Mouse (Mus musculus): ENCODE results near the gene Spsb1.
A peak's percentile ranks its signal among the peaks of the same experiment; 100 is the strongest.

The Spsb1 gene

DNA sequence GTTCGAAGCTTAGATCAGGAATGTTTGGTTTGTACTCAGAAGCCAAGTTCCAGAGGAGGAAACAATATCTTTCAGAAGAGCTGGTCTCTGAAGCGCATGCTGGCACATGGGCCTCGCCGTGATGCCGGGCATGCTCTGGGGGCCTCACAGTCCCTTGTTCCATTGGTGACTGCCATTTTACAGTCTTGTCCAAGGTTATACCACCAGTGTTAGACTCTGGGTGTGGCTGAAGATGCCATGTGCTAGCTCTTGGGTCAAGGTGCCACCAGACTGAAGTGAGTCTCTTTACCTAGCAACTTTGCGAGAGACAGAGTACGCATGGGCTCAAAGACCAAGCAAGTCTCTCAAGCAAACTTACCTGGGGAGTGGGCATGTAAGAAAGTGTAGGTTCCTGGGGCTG, 60.5 kb downstream of the Spsb1 start:
- TF ChIP-seq GATA4 (IDR thresholded peaks at IDR 0.05; ENCODE audit: insufficient replicate concordance, low read length): no peak

DNA sequence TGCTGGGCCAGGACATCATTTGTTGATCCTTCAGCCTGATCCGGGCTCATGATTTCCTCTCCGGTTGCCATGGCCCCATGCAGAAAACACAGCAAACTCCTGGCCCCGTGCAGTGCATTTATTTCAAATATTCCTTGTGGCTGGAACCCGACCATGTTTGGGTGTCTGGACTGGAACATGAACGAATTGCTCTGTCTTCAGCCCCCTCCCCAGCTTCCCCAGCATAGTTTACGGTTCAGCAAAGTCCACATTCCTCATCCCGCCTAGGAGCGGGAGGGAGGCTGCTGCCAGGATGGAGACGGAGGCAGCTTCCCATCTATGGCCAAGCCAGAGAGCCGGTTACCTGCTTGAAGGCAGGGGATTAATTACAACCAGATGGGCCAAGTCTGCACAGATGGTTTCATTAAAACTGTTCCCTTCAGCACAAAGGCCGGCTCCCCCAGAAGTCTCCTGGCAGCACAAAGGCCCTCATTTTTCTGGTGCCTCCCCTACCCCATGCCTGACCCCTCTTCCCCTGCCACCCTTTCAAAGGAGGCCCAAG, 61.2 kb downstream of the Spsb1 start:
- TF ChIP-seq GATA4 (IDR thresholded peaks at IDR 0.05; ENCODE audit: insufficient replicate concordance, low read length): no peak

- no peak for TF ChIP-seq GATA4 (IDR thresholded peaks at IDR 0.05; ENCODE audit: insufficient replicate concordance, low read length)
Observed at GRCm38 (mm10) chr4:149891172-149891960, 63.5 kb downstream of the Spsb1 start.

DNA sequence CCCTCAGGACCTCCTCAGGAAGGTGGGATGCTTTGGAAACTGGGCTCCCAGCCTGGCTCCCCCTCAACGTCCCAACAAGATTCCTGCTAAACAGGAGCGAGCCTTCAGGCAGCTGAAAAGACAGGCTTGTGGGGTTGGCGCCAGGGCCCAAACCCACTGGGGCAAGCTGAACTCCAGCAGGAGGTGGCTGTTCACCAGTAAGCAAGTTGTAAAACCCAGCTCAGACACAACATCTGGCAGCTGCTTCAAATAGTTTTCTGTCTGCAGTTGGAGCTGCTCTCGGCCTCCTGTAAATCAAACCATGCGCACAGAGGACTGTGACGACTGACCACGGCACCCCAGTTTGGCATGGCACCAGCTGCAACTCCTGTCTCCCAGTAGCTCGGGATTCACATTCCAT, 64.3 kb downstream of the Spsb1 start:
- no peak for TF ChIP-seq GATA4 (IDR thresholded peaks at IDR 0.05; ENCODE audit: insufficient replicate concordance, low read length)

DNA sequence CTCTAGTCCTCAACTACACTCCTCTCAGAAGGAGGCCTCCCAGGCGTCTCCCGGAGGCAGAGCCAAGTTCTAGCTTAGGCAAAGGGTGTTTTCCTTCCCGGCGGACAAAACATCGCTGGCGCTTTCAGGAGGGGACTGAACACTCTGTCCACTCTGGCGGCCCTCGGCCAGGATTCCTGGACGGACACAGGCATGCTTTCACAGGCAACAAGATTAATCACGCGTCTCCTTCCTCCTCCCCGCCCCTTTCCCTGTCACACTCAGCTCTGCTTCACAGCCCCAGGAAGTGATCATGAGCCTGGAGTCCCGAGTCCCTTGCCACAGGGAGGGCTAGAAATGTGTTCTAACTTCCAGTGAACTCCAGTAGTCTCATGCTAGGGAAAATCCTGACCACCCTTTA, 65.0 kb downstream of the Spsb1 start:
- peak; percentile 83; the same call in 1 of the 2 replicates for TF ChIP-seq GATA4 (IDR thresholded peaks at IDR 0.05; ENCODE audit: insufficient replicate concordance, low read length)

DNA sequence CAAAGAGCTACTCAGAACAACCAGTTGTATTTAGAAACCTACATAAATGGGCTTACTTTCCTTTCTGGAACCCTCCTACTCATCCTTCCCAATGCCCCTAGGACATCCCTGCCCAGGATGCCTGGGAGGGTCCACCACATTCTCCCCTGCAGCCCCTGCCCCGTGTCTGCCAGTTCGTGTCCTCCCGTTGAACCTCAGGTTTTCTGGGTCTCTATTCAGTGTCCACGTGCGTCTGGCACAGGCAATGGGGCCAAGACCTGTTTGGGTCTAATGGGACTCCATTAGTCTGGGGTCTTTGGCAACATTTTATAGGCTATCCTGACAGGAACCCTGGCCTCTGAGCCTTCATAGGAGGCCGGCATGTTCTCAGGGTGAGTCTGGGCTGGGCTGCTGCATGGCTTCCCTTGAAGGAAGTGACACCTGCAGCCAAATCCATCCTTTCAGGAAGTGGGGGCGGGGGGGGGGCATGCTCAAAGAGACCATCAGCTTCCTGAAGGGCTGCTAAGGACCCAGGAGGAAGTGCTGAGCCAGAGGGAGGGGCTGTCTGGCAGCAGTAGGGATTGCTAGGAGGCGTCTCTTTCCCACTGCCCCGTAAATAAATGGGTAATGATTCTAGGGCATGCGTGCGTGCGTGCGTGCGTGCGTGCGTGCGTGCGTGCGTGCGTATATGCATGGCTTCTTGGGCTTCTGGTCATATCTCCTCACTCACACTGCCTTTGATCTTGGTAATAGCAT, 65.9 kb downstream of the Spsb1 start:
- TF ChIP-seq GATA4 (IDR thresholded peaks at IDR 0.05; ENCODE audit: insufficient replicate concordance, low read length): no peak; the same call in 1 of the 2 replicates

- TF ChIP-seq GATA4 (IDR thresholded peaks at IDR 0.05; ENCODE audit: insufficient replicate concordance, low read length): no peak
Observed at GRCm38 (mm10) chr4:149888156-149888555, 66.7 kb downstream of the Spsb1 start.

DNA sequence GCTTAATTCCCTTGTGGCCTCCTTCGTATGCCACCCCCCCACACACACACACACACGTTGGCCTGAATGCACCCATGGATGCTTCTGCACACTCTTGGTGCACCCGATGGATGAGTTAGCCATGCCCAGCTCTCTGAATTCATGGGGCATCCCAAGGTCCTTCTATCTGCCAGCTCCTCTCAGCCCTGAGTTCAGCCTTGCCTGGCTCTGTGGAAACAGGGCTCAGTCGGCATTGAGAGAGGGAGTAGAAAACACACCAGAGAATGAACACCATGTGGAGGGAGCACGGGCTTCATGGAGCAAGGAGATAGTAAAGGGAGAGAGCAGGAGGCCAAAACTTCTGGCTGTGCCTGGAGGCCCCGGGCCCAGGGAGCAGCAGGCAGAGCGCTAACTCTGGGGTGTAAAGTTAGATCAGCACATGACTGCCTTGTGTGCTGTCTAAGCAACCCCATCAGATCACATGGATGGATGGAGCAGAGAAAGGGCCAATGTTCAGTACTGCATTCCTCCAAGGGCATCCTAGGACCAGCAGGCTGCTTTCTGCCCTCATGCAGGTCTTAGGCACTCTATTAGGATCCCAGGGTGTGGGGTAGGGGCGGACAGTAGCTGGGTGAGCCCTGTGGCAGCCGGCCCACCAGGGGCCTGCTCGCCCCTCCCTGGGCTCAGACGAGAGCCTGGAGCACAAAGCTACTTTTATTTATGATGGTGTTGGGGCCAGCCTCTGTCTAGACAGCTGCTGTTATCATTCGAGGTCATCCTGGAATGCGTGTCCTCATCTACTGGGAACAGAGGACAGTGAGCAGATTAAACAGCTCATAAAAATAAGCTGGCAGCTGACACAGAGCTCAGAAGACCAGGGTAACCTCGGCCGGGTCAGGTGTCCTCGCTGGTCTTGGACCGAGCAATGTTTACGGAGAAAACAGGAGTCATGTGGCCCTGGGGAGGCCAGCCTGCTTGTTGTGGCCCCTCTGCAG, 68.3 kb downstream of the Spsb1 start:
- no peak for TF ChIP-seq GATA4 (IDR thresholded peaks at IDR 0.05; ENCODE audit: insufficient replicate concordance, low read length)

DNA sequence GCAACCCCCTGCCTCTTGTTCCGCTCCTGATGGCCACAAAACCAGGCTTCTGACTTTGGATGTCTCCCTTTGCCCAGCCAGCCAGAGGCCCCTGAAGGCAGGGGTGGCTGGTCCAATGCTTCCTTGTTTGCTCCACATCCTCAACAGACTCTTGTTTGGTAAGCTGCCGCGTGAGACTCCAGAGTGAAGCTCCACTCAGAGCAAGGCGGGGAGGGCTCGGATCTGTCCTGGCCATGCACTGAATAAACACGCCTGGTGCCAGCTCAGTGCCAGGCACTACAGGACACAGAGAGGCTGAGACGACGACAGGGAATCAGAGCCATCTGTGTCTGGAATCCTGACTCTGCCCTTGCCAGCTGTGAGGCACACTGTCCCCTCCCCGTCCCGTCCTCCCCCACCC, 70.9 kb downstream of the Spsb1 start:
- no peak for TF ChIP-seq GATA4 (IDR thresholded peaks at IDR 0.05; ENCODE audit: insufficient replicate concordance, low read length)

GRCm38 (mm10) chr4:149882139-149882916, 72.5 kb downstream of the Spsb1 start:
- no peak for TF ChIP-seq GATA4 (IDR thresholded peaks at IDR 0.05; ENCODE audit: insufficient replicate concordance, low read length)

DNA sequence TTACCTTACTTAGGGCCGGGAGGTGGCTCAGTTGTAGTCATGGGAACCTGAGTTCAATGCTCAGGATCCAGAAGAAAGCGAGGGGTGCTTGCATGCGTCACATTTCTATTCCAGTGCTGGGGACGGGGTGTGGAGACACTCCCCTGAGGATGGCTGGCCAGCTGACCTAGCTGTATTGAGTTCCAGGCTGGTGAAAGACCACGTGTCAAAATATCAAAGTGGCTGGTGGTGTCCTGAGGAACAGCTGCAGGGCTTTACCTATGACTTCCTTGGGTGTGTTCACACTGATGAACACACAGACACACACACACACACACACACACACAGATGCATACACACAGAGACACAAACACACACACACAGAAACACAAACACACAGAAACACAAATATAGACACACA, 73.9 kb downstream of the Spsb1 start:
- no peak for TF ChIP-seq GATA4 (IDR thresholded peaks at IDR 0.05; ENCODE audit: insufficient replicate concordance, low read length)

GRCm38 (mm10) chr4:149879980-149880379, 74.9 kb downstream of the Spsb1 start:
- TF ChIP-seq GATA4 (IDR thresholded peaks at IDR 0.05; ENCODE audit: insufficient replicate concordance, low read length): no peak

DNA sequence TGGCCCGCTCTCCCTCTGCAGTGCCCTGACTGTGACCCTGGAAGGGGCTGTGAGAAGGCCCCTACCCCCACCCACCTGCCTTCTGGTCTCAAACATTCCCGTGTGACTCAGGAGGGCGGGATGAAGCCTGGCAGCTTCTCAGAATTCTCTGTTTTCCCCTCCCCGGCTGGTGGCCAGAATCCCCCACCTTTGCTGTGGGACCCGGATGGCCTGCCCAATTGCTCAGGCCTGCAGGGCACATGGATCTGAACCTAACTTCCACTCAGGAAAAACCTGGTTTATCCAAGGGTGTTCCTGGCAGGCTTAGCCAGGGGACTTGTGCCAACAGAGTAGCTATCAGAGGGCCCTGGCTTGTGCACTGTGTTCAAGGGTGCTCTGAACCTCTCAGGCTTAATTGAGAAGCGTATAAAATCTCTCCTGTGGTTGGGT, 76.8 kb downstream of the Spsb1 start:
- TF ChIP-seq GATA4 (IDR thresholded peaks at IDR 0.05; ENCODE audit: insufficient replicate concordance, low read length): no peak

GRCm38 (mm10) chr4:149877202-149877601, 77.6 kb downstream of the Spsb1 start:
- no peak for TF ChIP-seq GATA4 (IDR thresholded peaks at IDR 0.05; ENCODE audit: insufficient replicate concordance, low read length)
